14 mouse cellular contexts compared by ENCODE assay signal in genomic region chr16:92117337-92118209, GRCm38 (mm10). TPM values are rescaled to one million over a fixed set of nuclear protein-coding genes. Genes with fewer than 3 reads are reported as not detected.
A peak's percentile ranks its signal among the peaks of the same experiment; 100 is the strongest.
DNase-seq lines count a peak whose midpoint lies in the region; ATAC-seq and TF ChIP-seq lines count a peak whose summit lies in the region.
"Had no signal": no experiment of that assay in that cellular context is flagged by ENCODE, and none has a peak within 500 bp of the region (broad histone marks: within the 10 kb centered on the region; RNA-seq: fewer than 3 reads in every experiment).

No protein-coding gene starts in this region.

- H3K9me3 ChIP-seq in midbrain, embryonic 14.5 days (ENCODE audit: control insufficient read depth, low read length), result no peaks in the 10 kb centered on the region
- H3K9me3 ChIP-seq: limb, embryonic 13.5 days had no signal

- H3K4me1 ChIP-seq in midbrain, embryonic 14.5 days (ENCODE audit: control insufficient read depth, insufficient read depth, low read length), result peaks cover 32% of the 10 kb centered on the region

- ATAC-seq in midbrain, embryonic 14.5 days (ENCODE audit: low FRiP score, low TSS enrichment), result no peak

- no peaks in the 10 kb centered on the region for H3K79me2 ChIP-seq in C2C12 (ENCODE audit: control insufficient read depth, insufficient read depth)

- 51% methylated on average over 9 of the region's 9 CpGs for WGBS in midbrain, embryonic 14.5 days

- H3K36me3 ChIP-seq in C2C12 (ENCODE audit: control insufficient read depth, insufficient read depth), result peaks cover 19% of the 10 kb centered on the region
- H3K36me3 ChIP-seq in midbrain, embryonic 14.5 days (ENCODE audit: control insufficient read depth, insufficient read depth, low read length), result peaks cover 4% of the 10 kb centered on the region

- no peak overlapping the region for H3K4me3 ChIP-seq in C2C12 (ENCODE audit: insufficient read depth, poor library complexity, severe bottlenecking)
- no peak overlapping the region for H3K4me3 ChIP-seq in midbrain, embryonic 14.5 days (replicated peaks; ENCODE audit: low read depth, low read length)
- H3K4me3 ChIP-seq: limb, embryonic 13.5 days had no signal

- H3K4me2 ChIP-seq in midbrain, embryonic 14.5 days (ENCODE audit: low read length), result no peak overlapping the region
- H3K4me2 ChIP-seq: limb, embryonic 13.5 days had no signal

- H3K9ac ChIP-seq in midbrain, embryonic 14.5 days (replicated peaks; ENCODE audit: low read length), result no peak overlapping the region; the same call in 1 of the 2 replicates
- H3K9ac ChIP-seq: limb, embryonic 13.5 days had no signal

- TF ChIP-seq CTCF in C2C12 (IDR thresholded peaks at IDR 0.05; ENCODE audit: control insufficient read depth, insufficient read depth, insufficient read length), result no peak

- intact Hi-C loops in heart, postnatal 25 days (cut with DNase I), result no loop called here
- intact Hi-C loops in left cerebral cortex, postnatal 36 days (cut with DNase I), result no loop called here

- peak overlapping the region; percentile 42; the same call in 1 of the 2 replicates for H3K27ac ChIP-seq in midbrain, embryonic 14.5 days (replicated peaks; ENCODE audit: low read depth, low read length)
- H3K27ac ChIP-seq: limb, embryonic 13.5 days had no signal

- H3K79me3 ChIP-seq in C2C12 (ENCODE audit: low read depth), result no peaks in the 10 kb centered on the region

- peak overlapping the region; percentile 26 for H3ac ChIP-seq in C2C12 (ENCODE audit: control insufficient read depth, insufficient read length, low read depth)

- no peaks in the 10 kb centered on the region for H3K27me3 ChIP-seq in C2C12 (ENCODE audit: control insufficient read depth, insufficient read depth, insufficient read length)
- no peaks in the 10 kb centered on the region for H3K27me3 ChIP-seq in midbrain, embryonic 14.5 days (ENCODE audit: control insufficient read depth, insufficient read depth, low read length)
- H3K27me3 ChIP-seq: limb, embryonic 13.5 days had no signal

- DNase-seq in heart, adult 9 months (ENCODE audit: low spot score in 2 of 2), result peak; percentile 15 to 20
- DNase-seq in heart, postnatal 25 days (ENCODE audit: low spot score), result no peak
- peak; percentile 66 for DNase-seq in 3T3-L1 (ENCODE audit: low read depth, low spot score)
- DNase-seq in midbrain, embryonic 14.5 days, result peak; percentile 51
- no peak for DNase-seq in left cerebral cortex, postnatal 36 days (ENCODE audit: low spot score in 2 of 2)
- no peak for DNase-seq in cerebellum, postnatal 36 days
- DNase-seq: gastrocnemius, postnatal 10 days; lung, adult 2 months had no signal

TF ChIP-seq in C2C12, 6 proteins besides CTCF, POLR2A, EP300 and RAD21:
- TF ChIP-seq MYOG (IDR thresholded peaks at IDR 0.05; ENCODE audit: control insufficient read depth, extremely low read depth, insufficient read length), result no peak
TF ChIP-seq in C2C12: peak in this region for 0.

RNA-seq across cellular contexts. Expression of gene Slc5a3, which starts 59.5 kb away (rescaled TPM):
- total RNA-seq in heart, postnatal 25 days (2021), result 1 to 10 TPM; 6.3 to 7.7 TPM
- 6.3 TPM for polyA plus RNA-seq in C2C12 (2012; fragmentation: generic; extraction: Trizol)
- 22.2 and 30.6 TPM in 2 replicates for polyA plus RNA-seq in midbrain, embryonic 14.5 days (2014; fragmentation: Nextera tagmentation; extraction: Ambion mirVana)
- total RNA-seq in left cerebral cortex, postnatal 36 days (2021), result 10 to 100 TPM; 20.3 to 27.8 TPM

RNA-seq across cellular contexts. Expression of gene Gm49711, which starts 59.5 kb away (rescaled TPM):
- total RNA-seq in heart, postnatal 25 days (2021), result not detected
- polyA plus RNA-seq in C2C12 (2012; fragmentation: generic; extraction: Trizol), result 0.09 TPM
- 0.74 and 1.3 TPM in 2 replicates for polyA plus RNA-seq in midbrain, embryonic 14.5 days (2014; fragmentation: Nextera tagmentation; extraction: Ambion mirVana)
- total RNA-seq in left cerebral cortex, postnatal 36 days (2021), result not detected
- total RNA-seq: gastrocnemius, postnatal 10 days; layer of hippocampus, postnatal 14 days; megakaryocyte progenitor cell, adult 5-6 weeks had no signal
- polyA plus RNA-seq: heart, embryonic 16.5 days; lung, adult 2 months; stomach, embryonic 14.5 days had no signal

RNA-seq across cellular contexts. Expression of gene Mrps6, which starts 59.5 kb away (rescaled TPM):
- 10 to 100 TPM; 60.6 to 63.2 TPM for total RNA-seq in heart, postnatal 25 days (2021)
- polyA plus RNA-seq in C2C12 (2012; fragmentation: generic; extraction: Trizol), result 323 TPM
- polyA plus RNA-seq in midbrain, embryonic 14.5 days (2014; fragmentation: Nextera tagmentation; extraction: Ambion mirVana), result 168 and 184 TPM in 2 replicates
- total RNA-seq in left cerebral cortex, postnatal 36 days (2021), result 10 to 100 TPM; 44.1 to 53.2 TPM

Comparison
In these comparisons a context has a peak if more than half of its experiments do, and no peak if none do; other contexts are left out.
1. DNase-seq: peak in heart, adult 9 months (2 of 2), 3T3-L1 (single experiment) and midbrain, embryonic 14.5 days (single experiment); none in heart, postnatal 25 days (single experiment), left cerebral cortex, postnatal 36 days (0 of 2) and cerebellum, postnatal 36 days (0 of 2).